Mouse (Mus musculus): ENCODE data around the gene Atp1a3. TPM values are rescaled to one million over a fixed set of nuclear protein-coding genes. Genes with fewer than 3 reads are reported as not detected.

The Atp1a3 gene
- polyA plus RNA-seq, 1 experiment from 2014 or later: 36.3 TPM

DNA sequence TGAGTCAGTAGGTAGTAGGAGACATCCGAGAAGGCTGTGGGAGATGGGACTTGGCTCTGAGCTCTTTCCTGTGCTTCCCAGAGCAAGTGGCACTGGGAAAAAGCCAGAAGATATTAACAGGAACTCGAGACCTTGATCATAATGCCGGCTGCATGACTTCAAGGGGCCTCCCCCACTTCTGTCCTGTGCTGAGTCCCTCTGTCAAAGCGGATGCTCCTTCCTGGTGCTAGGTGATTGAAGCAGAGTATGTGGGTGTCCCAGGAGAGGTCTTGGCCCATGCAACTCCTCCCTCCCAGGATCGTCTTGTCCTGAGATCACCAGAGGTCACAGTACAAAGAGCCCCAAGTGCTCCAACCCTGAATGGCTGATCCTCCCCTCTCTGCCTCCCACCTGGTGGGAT, 31.9 kb downstream of the Atp1a3 start:
- H3K27me3 ChIP-seq (ENCODE audit: control insufficient read depth, insufficient read depth, low read length): no peaks in the 10 kb centered on the region
- no peaks in the 10 kb centered on the region; the same call in 1 of the 2 replicates for H3K4me1 ChIP-seq (replicated peaks; ENCODE audit: control insufficient read depth, insufficient read depth, low read length)
- WGBS: 77% methylated on average over 5 of the region's 5 CpGs
- H3K4me3 ChIP-seq (ENCODE audit: low read depth, low read length): no peak overlapping the region
- no peak overlapping the region for H3K4me2 ChIP-seq (ENCODE audit: low read depth, low read length, severe bottlenecking)
- DNase-seq (ENCODE audit: low spot score) (no peak), ATAC-seq (replicated peaks; ENCODE audit: low FRiP score) (no peak)
- no peak overlapping the region for H3K27ac ChIP-seq (ENCODE audit: low read depth, low read length)
- H3K36me3 ChIP-seq (ENCODE audit: control insufficient read depth, insufficient read depth, low read length): no peaks in the 10 kb centered on the region
- no peaks in the 10 kb centered on the region for H3K9me3 ChIP-seq (ENCODE audit: control insufficient read depth, low read length)
- H3K9ac ChIP-seq (ENCODE audit: low read length): no peak overlapping the region

DNA sequence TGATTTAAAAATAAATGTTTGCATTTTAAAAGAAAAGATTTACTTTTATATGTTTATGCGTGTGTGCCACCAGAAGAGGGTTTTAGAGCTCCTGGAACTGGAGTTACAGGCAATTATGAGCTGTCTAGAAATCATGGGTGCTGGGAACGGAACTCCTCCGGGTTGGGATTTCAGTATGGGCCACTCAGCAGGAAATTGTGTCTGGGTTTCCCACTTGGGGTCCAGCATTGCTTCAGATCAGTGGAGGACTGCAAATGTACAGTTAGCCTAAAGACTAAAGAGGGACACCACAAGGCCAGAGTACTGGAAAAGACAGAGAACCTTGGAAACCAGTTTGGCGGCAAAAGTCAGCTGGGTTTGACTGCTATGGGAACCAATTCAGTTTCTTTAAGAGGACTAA, 32.5 kb downstream of the Atp1a3 start:
- DNase-seq (ENCODE audit: low spot score) (no peak), ATAC-seq (replicated peaks; ENCODE audit: low FRiP score) (no peak)
- no peak overlapping the region for H3K4me3 ChIP-seq (ENCODE audit: low read depth, low read length)
- WGBS: 83% methylated on average over 4 of the region's 4 CpGs
- H3K4me1 ChIP-seq (replicated peaks; ENCODE audit: control insufficient read depth, insufficient read depth, low read length): no peaks in the 10 kb centered on the region; the same call in 1 of the 2 replicates
- H3K9ac ChIP-seq (ENCODE audit: low read length): no peak overlapping the region
- H3K9me3 ChIP-seq (ENCODE audit: control insufficient read depth, low read length): no peaks in the 10 kb centered on the region
- H3K36me3 ChIP-seq (ENCODE audit: control insufficient read depth, insufficient read depth, low read length): no peaks in the 10 kb centered on the region
- H3K27me3 ChIP-seq (ENCODE audit: control insufficient read depth, insufficient read depth, low read length): no peaks in the 10 kb centered on the region
- no peak overlapping the region for H3K4me2 ChIP-seq (ENCODE audit: low read depth, low read length, severe bottlenecking)
- H3K27ac ChIP-seq (ENCODE audit: low read depth, low read length): no peak overlapping the region

DNA sequence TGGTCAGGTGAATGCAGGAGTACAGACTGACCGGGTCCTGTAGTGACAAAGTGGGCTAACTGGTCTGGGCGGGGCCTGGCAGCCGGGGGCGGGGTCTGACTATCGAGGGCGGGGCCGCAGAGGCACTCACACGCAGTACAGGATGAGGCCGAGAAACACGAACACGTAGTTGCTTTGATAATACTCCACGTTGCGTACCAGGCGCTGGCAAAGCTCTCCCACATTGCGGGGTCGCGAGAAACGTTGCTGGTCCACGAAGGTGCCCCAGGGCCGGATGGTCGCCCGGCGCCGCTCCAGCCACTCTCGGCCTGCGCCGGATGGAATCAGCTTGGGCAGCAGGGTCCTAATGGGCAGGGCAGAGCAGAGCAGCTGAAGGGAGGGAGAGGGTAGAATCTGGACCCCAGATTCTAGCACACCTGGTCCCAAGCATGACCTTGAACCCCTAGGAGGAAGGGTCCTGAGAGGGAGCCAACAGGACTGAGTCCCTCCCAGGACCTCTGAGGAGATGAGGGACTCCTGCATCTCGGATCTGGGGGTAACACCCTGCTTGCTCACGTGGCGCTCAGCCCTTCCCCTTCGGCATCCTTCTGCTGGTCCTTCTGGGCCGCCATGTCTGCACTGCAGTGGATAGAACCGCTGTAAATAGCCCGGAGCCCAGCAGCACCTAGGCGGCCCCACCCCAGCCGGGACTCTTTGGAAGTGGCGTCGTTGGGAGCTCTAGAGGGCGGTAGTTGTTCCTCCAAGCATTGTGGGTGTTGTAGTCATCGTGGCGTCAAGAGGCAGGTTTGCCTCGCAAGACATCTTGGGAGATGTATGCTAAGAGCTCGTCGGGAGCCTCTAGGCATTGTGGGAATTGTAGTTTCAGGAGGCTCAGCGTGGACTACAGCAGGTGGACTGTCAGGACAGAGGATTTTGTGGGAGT, 33.5 kb downstream of the Atp1a3 start, which contains the start of gene Rabac1:
Rabac1 (minus strand) TSS at position 783 of the 922 bp plus-strand sequence.
- H3K27me3 ChIP-seq (ENCODE audit: control insufficient read depth, insufficient read depth, low read length): no peaks in the 10 kb centered on the region
- H3K9ac ChIP-seq (ENCODE audit: low read length): peak within 1 kb of the TSS; percentile 57
- DNase-seq (ENCODE audit: low spot score) (peak; percentile 91), ATAC-seq (replicated peaks; ENCODE audit: low FRiP score) (peak; percentile 91)
- H3K4me2 ChIP-seq (ENCODE audit: low read depth, low read length, severe bottlenecking): peak within 1 kb of the TSS; percentile 54
- peak within 1 kb of the TSS; percentile 51 for H3K4me3 ChIP-seq (ENCODE audit: low read depth, low read length)
- no peaks in the 10 kb centered on the region; the same call in 1 of the 2 replicates for H3K4me1 ChIP-seq (replicated peaks; ENCODE audit: control insufficient read depth, insufficient read depth, low read length)
- no peaks in the 10 kb centered on the region for H3K36me3 ChIP-seq (ENCODE audit: control insufficient read depth, insufficient read depth, low read length)
- H3K9me3 ChIP-seq (ENCODE audit: control insufficient read depth, low read length): no peaks in the 10 kb centered on the region
- H3K27ac ChIP-seq (ENCODE audit: low read depth, low read length): no peak within 1 kb of the TSS
- WGBS: under 1% methylated on average over 45 of the region's 45 CpGs

DNA sequence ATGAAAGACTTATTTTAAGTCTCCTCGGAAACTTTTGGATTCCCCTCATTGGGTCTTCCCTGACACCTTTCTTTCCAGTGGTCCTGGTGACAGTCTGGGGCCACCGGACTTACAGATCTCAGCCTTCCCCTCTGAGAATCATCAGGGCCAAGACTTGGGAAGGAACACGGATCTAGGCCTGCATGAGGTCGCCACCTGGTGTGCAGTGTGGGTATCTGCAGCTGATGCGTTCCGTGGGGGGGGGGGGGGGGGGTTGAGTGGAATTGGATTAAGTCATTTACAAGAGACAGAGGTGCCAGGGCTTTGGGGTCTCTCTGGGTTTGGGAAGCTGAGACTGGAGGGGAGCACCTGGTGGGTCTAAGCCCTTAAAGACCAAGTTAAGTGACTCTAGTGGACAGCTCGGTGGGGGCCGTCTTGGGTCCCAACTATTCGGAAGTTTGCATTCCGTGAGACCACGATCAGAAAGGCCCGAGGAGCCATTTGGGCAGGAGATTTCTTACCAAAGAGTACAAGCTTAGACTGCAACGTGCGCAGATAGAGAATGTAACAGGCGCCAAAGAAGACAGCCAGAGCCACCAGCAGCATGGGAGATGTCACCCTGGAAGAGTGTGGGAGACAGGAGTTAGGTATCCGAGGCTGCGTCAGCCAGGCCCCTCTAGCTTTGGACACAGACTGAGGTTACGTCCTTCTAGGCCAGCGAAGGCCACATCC, 34.3 kb downstream of the Atp1a3 start:
- 10% methylated on average over 19 of the region's 19 CpGs for WGBS
- ATAC-seq (replicated peaks; ENCODE audit: low FRiP score): no peak; the same call in 1 of the 2 replicates
- Histone ChIP-seq H3K9ac (ENCODE audit: low read length) (peak overlapping the region; percentile 57; the same call in 1 of the 2 replicates), H3K4me1 (replicated peaks; ENCODE audit: control insufficient read depth, insufficient read depth, low read length) (no peaks in the 10 kb centered on the region; the same call in 1 of the 2 replicates), H3K27ac (ENCODE audit: low read depth, low read length) (no peak overlapping the region), H3K4me2 (ENCODE audit: low read depth, low read length, severe bottlenecking) (peak overlapping the region; percentile 54), H3K36me3 (ENCODE audit: control insufficient read depth, insufficient read depth, low read length) (no peaks in the 10 kb centered on the region), H3K4me3 (ENCODE audit: low read depth, low read length) (peak overlapping the region; percentile 51), H3K27me3 (ENCODE audit: control insufficient read depth, insufficient read depth, low read length) (no peaks in the 10 kb centered on the region), H3K9me3 (ENCODE audit: control insufficient read depth, low read length) (no peaks in the 10 kb centered on the region)
- peak; percentile 81 for DNase-seq (ENCODE audit: low spot score)

DNA sequence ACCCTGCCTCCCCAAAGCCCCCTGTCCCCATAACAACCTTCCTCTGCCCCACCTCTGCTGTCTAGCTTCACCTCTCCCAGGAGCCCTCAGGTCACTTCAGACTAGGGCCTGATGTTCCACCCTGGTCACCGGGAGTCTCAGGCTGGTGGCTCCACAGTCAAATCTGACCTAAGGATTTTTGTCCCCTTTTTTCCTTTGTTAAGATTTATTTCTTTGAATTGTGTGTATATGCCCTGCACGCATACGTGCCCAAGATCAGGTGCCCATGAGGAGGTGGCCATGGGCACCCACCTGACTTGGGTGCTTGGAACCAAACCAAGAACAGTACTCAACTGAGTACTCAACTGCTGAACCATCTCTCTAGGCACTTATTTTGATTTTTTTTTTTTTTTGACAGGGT, 35.4 kb downstream of the Atp1a3 start:
- Histone ChIP-seq H3K27ac (ENCODE audit: low read depth, low read length) (no peak overlapping the region), H3K9ac (ENCODE audit: low read length) (no peak overlapping the region), H3K36me3 (ENCODE audit: control insufficient read depth, insufficient read depth, low read length) (no peaks in the 10 kb centered on the region), H3K4me2 (ENCODE audit: low read depth, low read length, severe bottlenecking) (no peak overlapping the region), H3K4me1 (replicated peaks; ENCODE audit: control insufficient read depth, insufficient read depth, low read length) (no peaks in the 10 kb centered on the region; the same call in 1 of the 2 replicates), H3K27me3 (ENCODE audit: control insufficient read depth, insufficient read depth, low read length) (no peaks in the 10 kb centered on the region), H3K9me3 (ENCODE audit: control insufficient read depth, low read length) (no peaks in the 10 kb centered on the region), H3K4me3 (ENCODE audit: low read depth, low read length) (no peak overlapping the region)
- WGBS: 95% methylated on average over 3 of the region's 3 CpGs
- DNase-seq (ENCODE audit: low spot score) (no peak), ATAC-seq (replicated peaks; ENCODE audit: low FRiP score) (no peak)

DNA sequence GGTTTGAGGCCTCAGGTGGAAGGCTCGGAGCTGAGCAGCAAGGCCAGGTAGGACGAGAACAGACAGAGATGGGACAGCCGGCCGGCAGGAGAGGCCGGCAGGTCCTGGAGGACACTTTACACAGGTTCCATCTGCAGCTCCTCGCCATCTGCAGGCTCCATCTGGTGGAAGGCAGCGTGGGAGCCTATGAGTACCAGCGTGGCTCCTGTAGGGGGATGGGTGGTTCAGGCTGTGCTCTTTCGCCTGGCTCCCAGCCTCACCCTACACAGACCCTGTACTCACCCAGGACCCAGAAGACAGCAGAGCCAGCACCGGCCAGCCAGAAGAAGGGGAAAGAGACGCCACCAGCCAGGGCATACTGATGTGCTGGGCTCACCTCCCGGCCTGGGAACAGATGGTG, 36.0 kb downstream of the Atp1a3 start:
- 80% methylated on average over 12 of the region's 12 CpGs for WGBS
- H3K36me3 ChIP-seq (ENCODE audit: control insufficient read depth, insufficient read depth, low read length): no peaks in the 10 kb centered on the region
- H3K4me1 ChIP-seq (replicated peaks; ENCODE audit: control insufficient read depth, insufficient read depth, low read length): no peaks in the 10 kb centered on the region; the same call in 1 of the 2 replicates
- H3K9ac ChIP-seq (ENCODE audit: low read length): no peak overlapping the region
- H3K27me3 ChIP-seq (ENCODE audit: control insufficient read depth, insufficient read depth, low read length): no peaks in the 10 kb centered on the region
- no peak overlapping the region for H3K4me3 ChIP-seq (ENCODE audit: low read depth, low read length)
- no peak overlapping the region for H3K27ac ChIP-seq (ENCODE audit: low read depth, low read length)
- DNase-seq (ENCODE audit: low spot score) (no peak), ATAC-seq (replicated peaks; ENCODE audit: low FRiP score) (no peak)
- H3K9me3 ChIP-seq (ENCODE audit: control insufficient read depth, low read length): no peaks in the 10 kb centered on the region
- H3K4me2 ChIP-seq (ENCODE audit: low read depth, low read length, severe bottlenecking): no peak overlapping the region

DNA sequence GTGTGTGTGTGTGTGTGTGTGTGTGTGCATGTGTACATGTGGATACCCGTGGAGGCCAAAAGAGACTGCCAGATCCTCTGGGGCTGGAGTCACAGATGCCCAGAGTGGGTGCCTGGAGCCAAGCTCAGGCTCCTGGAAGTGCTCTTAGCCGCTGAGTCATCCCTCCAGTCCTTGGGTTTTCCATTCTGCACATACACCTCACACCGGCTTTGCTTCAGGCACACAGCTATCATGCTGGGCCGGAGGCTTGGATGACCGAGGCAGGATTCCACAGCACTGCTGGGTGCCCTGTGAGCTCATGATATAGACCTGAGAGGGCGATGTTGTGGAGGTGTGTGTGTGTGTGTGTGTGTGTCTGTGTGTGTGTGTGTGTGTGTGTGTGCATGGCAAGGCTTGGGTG, 37.3 kb downstream of the Atp1a3 start:
- no peaks in the 10 kb centered on the region for H3K9me3 ChIP-seq (ENCODE audit: control insufficient read depth, low read length)
- ATAC-seq (replicated peaks; ENCODE audit: low FRiP score): no peak
- no peaks in the 10 kb centered on the region; the same call in 1 of the 2 replicates for H3K4me1 ChIP-seq (replicated peaks; ENCODE audit: control insufficient read depth, insufficient read depth, low read length)
- no peaks in the 10 kb centered on the region for H3K36me3 ChIP-seq (ENCODE audit: control insufficient read depth, insufficient read depth, low read length)
- H3K27me3 ChIP-seq (ENCODE audit: control insufficient read depth, insufficient read depth, low read length): no peaks in the 10 kb centered on the region
- no peak for DNase-seq (ENCODE audit: low spot score)
- H3K4me2 ChIP-seq (ENCODE audit: low read depth, low read length, severe bottlenecking): no peak overlapping the region
- 75% methylated on average over 6 of the region's 6 CpGs for WGBS
- no peak overlapping the region for H3K27ac ChIP-seq (ENCODE audit: low read depth, low read length)
- no peak overlapping the region for H3K4me3 ChIP-seq (ENCODE audit: low read depth, low read length)
- H3K9ac ChIP-seq (ENCODE audit: low read length): no peak overlapping the region

DNA sequence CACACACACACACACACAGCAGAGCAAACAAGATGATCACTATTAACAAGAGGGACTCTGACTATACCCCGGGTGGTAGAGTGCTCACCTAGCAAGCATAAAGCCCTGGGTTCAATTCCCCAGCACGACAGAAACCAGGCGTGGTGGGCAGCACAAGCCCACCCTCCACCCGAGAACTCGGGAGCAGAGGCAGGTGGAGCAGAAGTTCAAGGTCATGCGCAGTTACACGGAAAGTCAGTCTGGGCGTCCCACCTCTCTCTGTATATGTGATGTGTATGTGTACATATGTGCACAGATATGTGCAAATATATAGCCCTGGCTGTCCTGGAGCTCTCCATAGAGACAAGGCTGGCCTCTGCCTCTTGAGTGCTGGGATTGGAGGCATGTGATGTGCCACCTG, 37.8 kb downstream of the Atp1a3 start:
- Histone ChIP-seq H3K27me3 (ENCODE audit: control insufficient read depth, insufficient read depth, low read length) (no peaks in the 10 kb centered on the region), H3K4me2 (ENCODE audit: low read depth, low read length, severe bottlenecking) (no peak overlapping the region), H3K9me3 (ENCODE audit: control insufficient read depth, low read length) (no peaks in the 10 kb centered on the region), H3K4me3 (ENCODE audit: low read depth, low read length) (no peak overlapping the region), H3K9ac (ENCODE audit: low read length) (no peak overlapping the region), H3K4me1 (replicated peaks; ENCODE audit: control insufficient read depth, insufficient read depth, low read length) (no peaks in the 10 kb centered on the region; the same call in 1 of the 2 replicates), H3K27ac (ENCODE audit: low read depth, low read length) (no peak overlapping the region), H3K36me3 (ENCODE audit: control insufficient read depth, insufficient read depth, low read length) (no peaks in the 10 kb centered on the region)
- no peak for DNase-seq (ENCODE audit: low spot score)
- 84% methylated on average over 8 of the region's 8 CpGs for WGBS
- ATAC-seq (replicated peaks; ENCODE audit: low FRiP score): no peak
